Mouse (Mus musculus) kidney, postnatal 0 days (tissue): ENCODE results near the gene Lrg1. TPM values are rescaled to one million over a fixed set of nuclear protein-coding genes. Genes with fewer than 3 reads are reported as not detected.

Source experiments
- ATAC-seq: fragments of 200-750 bp; cut with Nextera tagmentation; replicated peaks from 2 replicates; pipeline ENCODE4 v1.8.0; 2017; ENCODE audit warnings: low read depth, moderate number of reproducible peaks, moderate TSS enrichment, moderate library complexity; ENCODE audit not compliant: low FRiP score
- DNase-seq: peaks from one replicate; pipeline ENCODE4 v3.0.0-alpha.2; 2016; ENCODE audit warnings: low spot score
- H3K27ac ChIP-seq: fragments of 300-500 bp; sonication (generic); 2 replicates; pipeline ENCODE4 v1.5.1; 2014; ENCODE audit warnings: mild to moderate bottlenecking
- H3K27me3 ChIP-seq: fragments of 300-500 bp; sonication (generic); 2 replicates; pipeline ENCODE4 v1.6.1; 2014; ENCODE audit warnings: low read length, mixed read lengths; ENCODE audit not compliant: insufficient read depth
- H3K36me3 ChIP-seq: fragments of 300-500 bp; sonication (generic); 2 replicates; pipeline ENCODE4 v1.6.1; 2014; ENCODE audit warnings: low read length, mixed read lengths; ENCODE audit not compliant: insufficient read depth
- H3K4me1 ChIP-seq: fragments of 300-500 bp; sonication (generic); replicated peaks from 2 replicates; pipeline ENCODE4 v1.6.1; 2014; ENCODE audit warnings: antibody characterized with exemption, low read length, mixed read lengths; ENCODE audit not compliant: insufficient read depth
- H3K4me2 ChIP-seq: fragments of 300-500 bp; sonication (generic); 2 replicates; pipeline ENCODE4 v1.6.1; 2014; ENCODE audit warnings: mild to moderate bottlenecking, low read length, moderate library complexity, mixed read lengths
- H3K4me3 ChIP-seq: fragments of 300-500 bp; sonication (generic); replicated peaks from 2 replicates; pipeline ENCODE4 v1.5.1; 2014; ENCODE audit warnings: low read depth, low read length
- H3K9ac ChIP-seq: fragments of 300-500 bp; sonication (generic); 2 replicates; pipeline ENCODE4 v1.6.1; 2014; ENCODE audit warnings: low read depth, low read length
- H3K9me3 ChIP-seq: fragments of 300-500 bp; sonication (generic); replicated peaks from 2 replicates; pipeline ENCODE4 v1.6.1; 2016; ENCODE audit warnings: low read length, inconsistent platforms, mixed read lengths
- CTCF ChIP-seq: IDR thresholded peaks from 2 replicates; pipeline ENCODE4 v1.5.1; 2016; ENCODE audit warnings: antibody characterized with exemption, low read depth, mild to moderate bottlenecking, moderate library complexity
- WGBS: fragments of 180-500 bp; shearing (Covaris S2); extraction: QIAGEN DNeasy Blood & Tissue Kit; methylation state at CpG from one replicate; pipeline ENCODE4 v1.1.7; 2014; 5-methylcytosine and 5-hydroxymethylcytosine counted together
- polyA plus RNA-seq: library from polyadenylated mRNA; unstranded; fragments of >200 nt; fragmentation: Nextera tagmentation; extraction: Ambion mirVana; gene quantifications from 2 replicates; pipeline ENCODE4 v1.2.1, GENCODE M21; 2015

Lrg1 gene
- polyA plus RNA-seq, 1 experiment from 2014 or later = 1.9 TPM

DNA sequence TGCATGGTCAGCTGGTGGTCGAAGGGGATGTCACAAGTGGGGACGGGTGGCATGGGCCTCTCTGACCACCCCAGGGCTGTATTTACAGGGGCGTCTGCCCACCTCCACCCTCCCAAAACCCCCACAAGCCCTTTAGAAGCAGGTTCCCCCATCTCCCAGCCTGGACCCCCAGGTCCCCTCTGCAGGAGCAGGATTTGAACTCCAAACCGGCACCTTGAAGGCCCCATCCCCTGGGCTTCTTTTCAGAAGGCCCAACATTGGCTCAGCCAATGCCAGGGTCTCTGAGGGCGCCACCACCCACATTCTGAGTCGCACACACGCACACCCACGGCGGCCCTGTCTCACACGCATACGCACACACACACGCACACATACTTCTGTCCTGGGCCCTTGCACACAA, 1.4 kb upstream of the Lrg1 start:
- Histone ChIP-seq H3K27ac (no peak overlapping the region), H3K9me3 (no peaks in the 10 kb centered on the region), H3K27me3 (peaks cover 27% of the 10 kb centered on the region), H3K36me3 (no peaks in the 10 kb centered on the region), H3K4me2 (no peak overlapping the region), H3K9ac (no peak overlapping the region), H3K4me3 (no peak overlapping the region), H3K4me1 (peaks cover 17% of the 10 kb centered on the region)
- no peak for ATAC-seq
- no peak for TF ChIP-seq CTCF
- WGBS = 95% methylated on average over 12 of the region's 12 CpGs
- DNase-seq = no peak

DNA sequence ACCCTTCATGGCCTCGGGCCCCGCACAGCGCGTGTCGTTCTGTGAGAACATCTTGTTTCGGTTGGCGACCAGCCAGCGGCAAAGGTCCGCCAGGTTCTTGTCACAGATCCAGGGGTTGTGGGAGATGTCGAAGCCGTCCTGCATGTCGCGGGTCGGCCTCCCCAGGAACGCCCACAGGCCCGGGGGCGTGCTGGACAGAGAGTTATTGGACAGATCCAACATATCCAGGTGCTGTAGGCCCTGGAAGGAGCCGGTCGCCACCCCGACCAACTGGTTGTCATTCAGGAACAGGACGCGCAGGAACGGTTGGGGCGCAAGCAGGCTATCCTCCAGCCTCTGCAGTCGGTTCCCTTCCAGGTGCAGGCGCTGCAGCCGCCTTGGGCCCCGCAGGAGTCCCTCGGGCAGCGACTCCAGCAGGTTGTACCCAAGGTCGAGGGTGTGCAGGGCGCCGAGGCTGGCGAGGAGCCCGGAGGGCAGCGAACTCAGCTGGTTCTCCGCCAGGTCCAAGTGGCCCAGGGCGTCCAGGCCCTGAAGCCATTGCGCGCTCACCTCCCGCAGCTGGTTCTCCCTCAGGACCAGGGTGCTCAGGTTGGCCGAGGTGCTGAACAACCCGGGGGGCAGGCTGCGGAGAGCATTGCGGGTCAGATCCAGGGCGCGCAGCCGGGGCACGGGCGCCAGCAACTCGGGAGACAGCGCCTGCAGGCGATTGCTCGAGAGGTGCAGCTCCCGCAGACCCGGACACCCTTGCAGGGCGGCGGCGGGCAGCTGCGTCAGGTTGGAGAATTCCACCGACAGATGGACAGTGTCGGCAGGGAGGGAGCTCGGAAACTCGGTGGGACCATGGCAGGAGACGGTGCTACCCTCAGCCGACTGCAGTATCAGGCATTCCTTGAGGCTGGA, 1.6 kb downstream of the Lrg1 start:
- ATAC-seq = no peak
- H3K9me3 ChIP-seq = no peaks in the 10 kb centered on the region
- no peaks in the 10 kb centered on the region for H3K36me3 ChIP-seq
- peaks cover 23% of the 10 kb centered on the region for H3K4me1 ChIP-seq
- peak overlapping the region; percentile 45 for H3K4me2 ChIP-seq
- no peak overlapping the region for H3K27ac ChIP-seq
- peaks cover 27% of the 10 kb centered on the region for H3K27me3 ChIP-seq
- peak overlapping the region; percentile 14 for H3K4me3 ChIP-seq
- no peak overlapping the region for H3K9ac ChIP-seq
- TF ChIP-seq CTCF = no peak
- 3% methylated on average over 66 of the region's 66 CpGs for WGBS
- DNase-seq = peak; percentile 37

- H3K9ac ChIP-seq = no peak overlapping the region
- H3K27ac ChIP-seq = no peak overlapping the region
- H3K9me3 ChIP-seq = no peaks in the 10 kb centered on the region
- H3K4me3 ChIP-seq = no peak overlapping the region; the same call in 1 of the 2 replicates
- ATAC-seq = no peak
- H3K4me1 ChIP-seq = peaks cover 23% of the 10 kb centered on the region
- peak; percentile 41 for DNase-seq
- H3K4me2 ChIP-seq = peak overlapping the region; percentile 45
- peaks cover 27% of the 10 kb centered on the region for H3K27me3 ChIP-seq
- H3K36me3 ChIP-seq = no peaks in the 10 kb centered on the region
- no peak for TF ChIP-seq CTCF
- 27% methylated on average over 12 of the region's 12 CpGs for WGBS
Observed at GRCm38 (mm10) chr17:56119431-56119830, 2.4 kb downstream of the Lrg1 start.

- Histone ChIP-seq H3K27ac (no peak within 1 kb of the TSS), H3K4me3 (peak within 1 kb of the TSS; percentile 26), H3K4me2 (peak within 1 kb of the TSS; percentile 57), H3K27me3 (peaks cover 18% of the 10 kb centered on the region), H3K36me3 (no peaks in the 10 kb centered on the region), H3K9ac (peak within 1 kb of the TSS; percentile 24; the same call in 1 of the 2 replicates), H3K4me1 (peaks cover 18% of the 10 kb centered on the region), H3K9me3 (no peaks in the 10 kb centered on the region)
- 2% methylated on average over 27 of the region's 27 CpGs for WGBS
- no peak for TF ChIP-seq CTCF
- DNase-seq = peak; percentile 56
- ATAC-seq = peak; percentile 80
Observed at GRCm38 (mm10) chr17:56117251-56117710, 4.5 kb downstream of the Lrg1 start, which contains the start of gene Plin5. Gene Plin5 (minus strand): TSS chr17:56117596.

DNA sequence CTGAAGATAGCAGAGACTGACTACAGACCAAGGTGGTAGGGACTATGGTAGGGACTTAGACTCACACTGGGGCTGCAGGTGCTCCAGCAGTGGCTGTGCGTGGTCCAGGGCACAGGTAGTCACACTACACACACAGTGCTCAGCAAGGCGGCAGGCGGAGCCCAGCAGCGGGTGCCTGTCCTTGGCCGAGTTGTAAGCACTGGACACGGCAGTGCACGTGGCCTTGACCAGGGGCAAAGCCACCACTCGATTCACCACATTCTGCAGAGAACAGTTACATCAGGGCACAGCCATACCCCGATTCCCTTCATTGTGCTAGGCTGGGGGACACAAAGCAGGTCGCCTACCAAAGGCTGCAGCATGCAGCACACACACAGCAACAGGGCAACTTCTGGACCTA, 5.6 kb downstream of the Lrg1 start:
- Histone ChIP-seq H3K36me3 (no peaks in the 10 kb centered on the region), H3K9ac (no peak overlapping the region), H3K27ac (no peak overlapping the region), H3K4me2 (no peak overlapping the region), H3K4me1 (peaks cover 18% of the 10 kb centered on the region), H3K4me3 (no peak overlapping the region), H3K27me3 (peaks cover 12% of the 10 kb centered on the region), H3K9me3 (no peaks in the 10 kb centered on the region)
- ATAC-seq = no peak
- no peak for TF ChIP-seq CTCF
- 80% methylated on average over 10 of the region's 10 CpGs for WGBS
- no peak for DNase-seq

- no peak overlapping the region for H3K4me2 ChIP-seq
- whole genome bisulfite sequencing = 68% methylated on average over 3 of the region's 3 CpGs
- no peak overlapping the region for H3K27ac ChIP-seq
- no peaks in the 10 kb centered on the region for H3K36me3 ChIP-seq
- H3K9me3 ChIP-seq = no peaks in the 10 kb centered on the region
- ATAC-seq (no peak), DNase-seq (no peak)
- H3K27me3 ChIP-seq = no peaks in the 10 kb centered on the region
- no peak overlapping the region for H3K4me3 ChIP-seq
- TF ChIP-seq CTCF = no peak
- H3K9ac ChIP-seq = no peak overlapping the region
- H3K4me1 ChIP-seq = peaks cover 6% of the 10 kb centered on the region; the same call in 1 of the 2 replicates
Observed at GRCm38 (mm10) chr17:56112743-56113142, 9.1 kb downstream of the Lrg1 start.
